Mouse (Mus musculus): ENCODE results near the gene Mettl13. TPM values are rescaled to one million over a fixed set of nuclear protein-coding genes. Genes with fewer than 3 reads are reported as not detected.

The Mettl13 gene
- polyA plus RNA-seq, 1 experiment: not detected

- Histone ChIP-seq H3K4me1 (ENCODE audit: control insufficient read depth, insufficient read depth, low read length) (peaks cover 5% of the 10 kb centered on the region), H3K27ac (ENCODE audit: insufficient read depth, low read depth, low read length) (peak overlapping the region; percentile 60; the same call in 1 of the 2 replicates), H3K4me3 (ENCODE audit: insufficient read depth, low read depth, low read length) (no peak overlapping the region)
- 40% methylated on average over 10 of the region's 10 CpGs for WGBS
- TF ChIP-seq POLR2A (IDR thresholded peaks at IDR 0.05; ENCODE audit: insufficient read depth, low read depth, low read length): no peak
- no peak for TF ChIP-seq CTCF (IDR thresholded peaks at IDR 0.05; ENCODE audit: insufficient read depth, low read depth, low read length)
Observed at GRCm38 (mm10) chr1:162548917-162549613, 714 bp upstream of the Mettl13 start.

DNA sequence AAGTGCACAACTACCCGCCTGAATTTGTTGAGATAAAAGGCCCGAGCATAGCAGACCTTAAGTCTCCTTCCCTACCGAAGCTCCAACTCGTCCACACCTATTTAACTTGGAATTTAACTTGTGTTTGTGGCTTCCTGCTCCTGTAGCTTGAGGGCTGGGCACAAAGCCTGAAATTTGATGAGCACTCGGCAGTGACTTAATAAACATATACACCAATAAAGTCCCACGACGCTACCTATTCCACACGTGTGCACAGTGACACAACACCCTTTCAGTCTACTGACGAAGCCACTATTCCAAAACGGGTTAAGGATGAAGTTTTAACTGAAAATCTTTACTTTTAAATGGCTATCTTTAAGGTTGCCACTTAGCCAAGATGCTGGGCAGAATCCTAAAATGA, 744 bp downstream of the Mettl13 start:
- peak overlapping the region; percentile 54 for H3K4me3 ChIP-seq (ENCODE audit: insufficient read depth, low read depth, low read length)
- no peak for TF ChIP-seq CTCF (IDR thresholded peaks at IDR 0.05; ENCODE audit: insufficient read depth, low read depth, low read length)
- TF ChIP-seq POLR2A (IDR thresholded peaks at IDR 0.05; ENCODE audit: insufficient read depth, low read depth, low read length): no peak
- peaks cover 5% of the 10 kb centered on the region for H3K4me1 ChIP-seq (ENCODE audit: control insufficient read depth, insufficient read depth, low read length)
- 6% methylated on average over 10 of the region's 10 CpGs for WGBS
- no peak overlapping the region for H3K27ac ChIP-seq (ENCODE audit: insufficient read depth, low read depth, low read length)

DNA sequence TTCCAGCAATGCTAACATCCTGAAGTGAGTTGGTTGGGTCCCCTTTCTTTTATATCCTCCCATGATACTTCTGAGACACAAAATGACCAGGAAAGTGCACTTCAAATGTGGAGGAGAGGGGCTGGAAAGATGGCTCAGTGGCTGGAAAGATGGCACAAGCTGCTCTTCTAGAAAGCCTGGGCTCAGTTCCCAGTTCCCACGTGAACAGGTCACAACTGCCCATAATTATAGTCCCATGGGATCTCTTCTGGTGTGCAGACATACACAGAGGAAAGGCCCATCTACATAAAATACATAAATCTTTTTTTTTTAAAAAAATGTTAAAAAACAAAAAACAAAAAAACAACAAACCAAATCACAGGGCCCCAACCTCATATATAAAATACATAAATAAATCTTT, 5.1 kb downstream of the Mettl13 start:
- Histone ChIP-seq H3K4me3 (ENCODE audit: insufficient read depth, low read depth, low read length) (no peak overlapping the region), H3K27ac (ENCODE audit: insufficient read depth, low read depth, low read length) (no peak overlapping the region), H3K4me1 (ENCODE audit: control insufficient read depth, insufficient read depth, low read length) (peaks cover 5% of the 10 kb centered on the region)
- 49% methylated on average over 1 of the region's 1 CpGs for WGBS
- no peak for TF ChIP-seq POLR2A (IDR thresholded peaks at IDR 0.05; ENCODE audit: insufficient read depth, low read depth, low read length)
- TF ChIP-seq CTCF (IDR thresholded peaks at IDR 0.05; ENCODE audit: insufficient read depth, low read depth, low read length): no peak

DNA sequence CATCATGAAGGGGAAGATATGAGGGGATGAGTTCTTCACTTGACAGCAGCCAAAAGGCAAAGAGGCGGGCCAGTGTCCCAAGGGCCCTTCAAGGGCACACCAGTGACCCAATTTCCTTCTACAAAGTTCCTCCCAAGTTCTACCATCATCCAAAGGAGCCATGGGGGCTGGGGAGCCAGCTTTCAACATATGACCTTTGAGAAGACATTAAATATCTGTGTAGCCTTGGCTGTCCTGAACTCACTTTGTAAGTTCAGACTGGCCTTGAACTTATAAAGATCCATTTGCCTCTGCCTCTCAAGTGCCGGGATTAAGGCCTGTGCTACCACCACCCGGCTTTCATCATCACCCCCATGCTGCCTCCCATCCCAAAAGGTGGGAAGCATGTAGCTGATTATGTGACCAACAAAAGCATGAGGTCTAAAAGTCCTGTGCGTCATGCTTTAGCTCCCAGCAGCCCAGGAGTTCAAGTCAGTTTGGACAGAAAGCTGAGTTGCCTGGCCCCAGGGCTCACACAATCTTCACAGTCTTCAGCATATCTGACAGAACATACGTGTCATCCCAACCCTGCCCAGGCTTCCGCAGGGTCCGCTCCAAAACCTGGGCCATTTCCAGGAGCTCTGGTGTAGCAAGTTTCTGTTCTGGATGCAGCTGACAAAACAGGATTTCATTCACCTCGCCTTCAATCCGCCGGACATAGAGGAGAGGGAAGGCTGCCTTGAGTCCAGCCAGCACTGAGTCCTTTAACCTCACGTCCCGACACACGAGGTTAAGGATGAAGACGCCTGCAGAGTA, 14.4 kb downstream of the Mettl13 start:
- WGBS: 93% methylated on average over 14 of the region's 14 CpGs
- H3K27ac ChIP-seq (ENCODE audit: insufficient read depth, low read depth, low read length): no peak overlapping the region
- no peak overlapping the region for H3K4me3 ChIP-seq (ENCODE audit: insufficient read depth, low read depth, low read length)
- H3K4me1 ChIP-seq (ENCODE audit: control insufficient read depth, insufficient read depth, low read length): 0 out of 2 replicates have a peak, but pooled peaks cover 3% of the 10 kb centered on the region
- TF ChIP-seq CTCF (IDR thresholded peaks at IDR 0.05; ENCODE audit: insufficient read depth, low read depth, low read length) (no peak), POLR2A (IDR thresholded peaks at IDR 0.05; ENCODE audit: insufficient read depth, low read depth, low read length) (no peak)

GRCm38 (mm10) chr1:162532330-162532729, 16.0 kb downstream of the Mettl13 start:
- Histone ChIP-seq H3K27ac (ENCODE audit: insufficient read depth, low read depth, low read length) (no peak overlapping the region), H3K4me3 (ENCODE audit: insufficient read depth, low read depth, low read length) (no peak overlapping the region), H3K4me1 (ENCODE audit: control insufficient read depth, insufficient read depth, low read length) (0 out of 2 replicates have a peak, but pooled peaks cover 3% of the 10 kb centered on the region)
- TF ChIP-seq POLR2A (IDR thresholded peaks at IDR 0.05; ENCODE audit: insufficient read depth, low read depth, low read length) (no peak), CTCF (IDR thresholded peaks at IDR 0.05; ENCODE audit: insufficient read depth, low read depth, low read length) (no peak)
- WGBS: 90% methylated on average over 4 of the region's 4 CpGs

DNA sequence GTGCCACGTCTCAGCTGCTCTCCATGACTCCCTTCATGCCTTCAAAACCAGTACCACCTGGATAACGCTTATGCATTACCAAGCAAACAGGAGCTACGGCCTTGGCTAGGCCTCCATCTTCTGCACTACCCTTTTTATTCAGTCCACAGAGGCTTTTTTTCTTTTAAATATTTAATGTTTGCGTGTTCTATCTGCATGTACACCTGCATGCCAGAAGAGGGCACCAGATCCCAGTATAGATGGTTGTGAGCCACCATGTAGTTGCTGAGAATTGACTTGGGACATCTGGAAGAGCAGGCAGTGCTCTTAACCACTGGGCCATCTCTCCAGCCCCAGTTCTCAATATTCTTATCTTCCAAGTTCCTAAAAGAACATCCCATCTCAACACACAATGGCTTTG, 16.8 kb downstream of the Mettl13 start:
- Histone ChIP-seq H3K4me1 (ENCODE audit: control insufficient read depth, insufficient read depth, low read length) (0 out of 2 replicates have a peak, but pooled peaks cover 3% of the 10 kb centered on the region), H3K4me3 (ENCODE audit: insufficient read depth, low read depth, low read length) (no peak overlapping the region), H3K27ac (ENCODE audit: insufficient read depth, low read depth, low read length) (no peak overlapping the region)
- 87% methylated on average over 4 of the region's 4 CpGs for WGBS
- TF ChIP-seq CTCF (IDR thresholded peaks at IDR 0.05; ENCODE audit: insufficient read depth, low read depth, low read length): no peak
- no peak for TF ChIP-seq POLR2A (IDR thresholded peaks at IDR 0.05; ENCODE audit: insufficient read depth, low read depth, low read length)

- H3K4me1 ChIP-seq (ENCODE audit: control insufficient read depth, insufficient read depth, low read length): 0 out of 2 replicates have a peak, but pooled peaks cover 3% of the 10 kb centered on the region
Observed at GRCm38 (mm10) chr1:162530666-162531065, 17.7 kb downstream of the Mettl13 start.

GRCm38 (mm10) chr1:162529651-162530050, 18.7 kb downstream of the Mettl13 start:
- Histone ChIP-seq H3K4me1 (ENCODE audit: control insufficient read depth, insufficient read depth, low read length) (0 out of 2 replicates have a peak, but pooled peaks cover 3% of the 10 kb centered on the region), H3K27ac (ENCODE audit: insufficient read depth, low read depth, low read length) (no peak overlapping the region), H3K4me3 (ENCODE audit: insufficient read depth, low read depth, low read length) (no peak overlapping the region)
- TF ChIP-seq POLR2A (IDR thresholded peaks at IDR 0.05; ENCODE audit: insufficient read depth, low read depth, low read length) (no peak), CTCF (IDR thresholded peaks at IDR 0.05; ENCODE audit: insufficient read depth, low read depth, low read length) (no peak)
- 74% methylated on average over 2 of the region's 2 CpGs for WGBS

More at GRCm38 (mm10) chr1:162530666-162531065, 17.7 kb downstream of the Mettl13 start:
- TF ChIP-seq CTCF (IDR thresholded peaks at IDR 0.05; ENCODE audit: insufficient read depth, low read depth, low read length) (no peak), POLR2A (IDR thresholded peaks at IDR 0.05; ENCODE audit: insufficient read depth, low read depth, low read length) (no peak)
- WGBS: 62% methylated on average over 1 of the region's 1 CpGs
- H3K27ac ChIP-seq (ENCODE audit: insufficient read depth, low read depth, low read length): no peak overlapping the region
- H3K4me3 ChIP-seq (ENCODE audit: insufficient read depth, low read depth, low read length): no peak overlapping the region

DNA sequence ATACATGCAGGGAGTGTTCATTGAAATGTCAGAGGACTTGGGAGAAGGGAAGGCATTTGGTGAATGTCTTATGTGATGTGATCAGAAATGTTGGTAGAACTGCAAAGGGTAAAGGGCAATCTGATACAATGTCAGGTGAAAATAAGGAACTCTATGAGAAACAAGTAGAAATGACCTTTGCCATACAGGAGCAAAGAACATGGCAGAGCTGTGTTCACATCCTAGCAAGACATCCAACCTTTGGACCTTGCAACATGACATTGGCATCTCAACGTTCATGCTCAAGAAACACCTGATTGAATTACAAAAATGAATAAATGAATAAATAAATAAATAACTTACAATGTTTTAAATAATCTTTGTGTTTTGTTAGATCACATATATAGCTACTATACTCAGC, 33.2 kb downstream of the Mettl13 start:
- Histone ChIP-seq H3K4me1 (ENCODE audit: control insufficient read depth, insufficient read depth, low read length) (no peaks in the 10 kb centered on the region), H3K27ac (ENCODE audit: insufficient read depth, low read depth, low read length) (no peak overlapping the region), H3K4me3 (ENCODE audit: insufficient read depth, low read depth, low read length) (no peak overlapping the region)
- TF ChIP-seq POLR2A (IDR thresholded peaks at IDR 0.05; ENCODE audit: insufficient read depth, low read depth, low read length): no peak
- TF ChIP-seq CTCF (IDR thresholded peaks at IDR 0.05; ENCODE audit: insufficient read depth, low read depth, low read length): no peak
- WGBS: 84% methylated on average over 1 of the region's 1 CpGs
